Mouse (Mus musculus) c-Kit-positive CD71-negative TER-119-negative erythroid progenitor cells, embryonic 14.5 days (primary cell): ENCODE measurements around the gene Gm28047.
"Not testable (repeated sequence)": the region's sequence is repeated elsewhere in the genome, so short reads cannot be mapped to it uniquely, and the experiment has no call there.

Source experiments
- DNase-seq: peaks from one replicate; pipeline ENCODE4 v3.0.0-alpha.2; 2013; ENCODE audit warnings: low read depth

The Gm28047 gene

DNA sequence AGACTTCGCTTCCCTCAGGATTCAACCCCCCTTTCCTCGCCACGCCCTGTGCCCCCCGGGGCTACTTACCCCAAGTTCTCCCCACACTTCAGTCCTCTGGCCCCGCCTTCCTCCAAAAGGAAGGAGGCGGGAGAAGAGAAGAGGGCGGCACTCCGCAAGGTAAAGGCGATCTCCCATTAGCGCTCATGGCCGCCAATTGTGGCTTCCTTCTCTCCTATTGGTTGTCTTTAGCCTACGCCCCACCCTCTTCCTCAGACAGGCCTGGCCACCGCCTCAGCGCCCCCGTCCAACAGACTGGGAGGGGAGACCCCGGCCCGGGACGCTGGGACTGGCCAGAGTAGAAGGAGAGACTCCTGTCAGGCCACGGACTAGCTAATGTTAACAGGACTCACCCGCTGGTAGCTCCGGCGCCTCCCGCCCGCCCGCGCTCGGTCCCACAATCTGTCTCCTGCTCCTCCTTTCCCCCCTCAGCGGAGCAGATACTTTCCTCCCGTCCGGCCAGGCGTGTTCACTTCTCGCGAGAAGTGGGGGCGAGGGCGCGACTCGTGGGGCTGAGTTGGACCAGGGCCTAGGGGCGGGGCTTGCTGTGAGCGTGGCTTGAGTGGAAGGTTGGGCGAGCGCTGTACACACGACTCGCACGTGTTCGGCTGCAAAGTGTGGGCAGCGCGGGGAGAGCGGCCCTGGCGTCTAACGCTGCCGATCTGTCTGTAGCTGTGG is at the start of gene Gm28047, which contains the start of gene Atf7:
Gene Gm28047, minus strand, starts transcription at position 98 of the 717 bp plus-strand sequence.
Gene Atf7, minus strand, starts transcription at position 495 of the 717 bp plus-strand sequence.
- peak; percentile 99 for DNase-seq

DNA sequence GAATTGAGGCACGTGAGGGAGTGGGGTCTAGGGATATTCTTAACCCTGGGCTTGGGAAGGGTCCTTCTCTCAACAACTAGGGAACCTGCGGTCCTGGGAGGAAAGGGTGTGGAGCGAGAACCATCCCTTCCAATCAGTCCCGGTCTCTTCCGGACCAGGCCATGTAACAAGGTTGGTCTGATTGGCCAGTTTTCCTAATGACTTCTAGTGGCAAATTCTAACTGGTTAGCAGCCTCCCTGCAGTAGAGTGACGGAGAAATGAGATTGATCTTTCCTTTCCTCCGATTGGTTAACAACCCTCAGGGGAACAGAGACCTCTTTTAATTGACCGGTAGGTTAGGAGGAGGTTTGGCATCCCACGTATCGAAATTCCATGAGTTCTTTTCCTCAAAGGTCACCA is 48.7 kb upstream of the Gm28047 start:
- no peak for DNase-seq

DNA sequence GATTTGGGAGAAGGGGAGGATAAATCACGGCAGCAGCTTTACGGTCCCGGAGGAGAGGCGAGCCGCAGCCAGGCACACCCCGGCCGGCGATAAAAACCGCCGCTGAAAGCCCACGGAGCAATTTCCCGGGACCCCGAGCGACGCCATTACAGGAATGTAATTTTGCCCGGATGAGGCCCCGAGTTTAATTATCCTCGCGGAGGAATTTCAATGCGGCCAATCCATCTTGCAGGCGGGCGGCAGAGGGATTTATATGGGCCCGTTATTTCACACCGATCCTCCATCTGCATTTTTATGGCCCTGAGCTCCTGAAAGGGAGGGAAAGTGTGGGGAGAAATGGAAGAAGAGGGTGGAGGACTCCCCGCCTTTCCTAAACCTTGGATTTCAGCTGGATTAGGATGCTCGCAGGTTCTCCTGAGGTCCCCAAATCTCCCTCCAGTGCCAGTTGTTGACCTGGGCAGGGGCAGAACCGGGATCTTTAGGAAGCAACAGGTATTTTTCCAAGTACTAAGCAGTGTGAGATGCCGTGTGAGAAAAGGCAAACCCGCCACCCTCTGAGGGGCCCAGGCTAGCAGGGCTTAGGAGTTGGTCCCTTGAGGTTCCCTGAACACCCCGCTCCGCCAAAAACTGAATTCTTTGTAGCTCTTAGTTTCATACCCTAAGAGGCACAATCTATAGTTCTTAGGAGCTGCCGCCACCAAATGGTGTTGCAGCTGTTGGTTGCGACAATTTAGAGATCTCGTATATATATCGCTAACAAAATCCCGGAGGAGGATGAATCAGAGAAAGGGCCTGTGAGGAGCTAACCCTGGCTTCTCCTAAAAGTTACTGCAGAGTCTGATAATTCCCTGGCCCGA is 47.6 kb upstream of the Gm28047 start, which contains the start of gene Atp5g2:
Gene Atp5g2, minus strand, starts transcription at position 138 of the 857 bp plus-strand sequence.
- DNase-seq, result no peak

DNA sequence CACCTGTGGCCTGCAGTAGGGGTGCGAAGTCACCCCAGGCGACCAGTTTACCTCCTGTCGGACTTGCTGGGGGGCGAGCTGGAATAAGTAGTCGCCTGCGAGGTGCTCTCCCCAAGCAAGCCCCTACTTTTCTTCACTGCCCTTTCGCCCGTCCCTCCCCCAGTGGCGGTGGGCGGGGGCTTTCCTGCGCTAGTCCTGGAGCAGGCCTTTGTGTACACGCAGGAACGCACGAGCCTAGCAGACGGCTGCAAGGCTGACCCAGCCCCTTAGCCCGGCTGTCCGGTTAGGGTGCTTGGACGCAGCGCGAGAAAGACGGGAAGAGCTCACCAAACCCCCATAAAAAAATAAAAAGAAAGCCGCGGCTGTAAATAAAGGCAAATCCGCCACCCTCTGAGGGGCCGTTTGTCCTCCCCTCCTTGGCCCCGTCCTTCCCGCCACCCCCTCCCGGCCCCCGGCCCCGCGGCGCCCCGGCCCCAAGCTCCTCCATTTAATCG is 46.9 kb upstream of the Gm28047 start:
- peak; percentile 36 for DNase-seq

DNA sequence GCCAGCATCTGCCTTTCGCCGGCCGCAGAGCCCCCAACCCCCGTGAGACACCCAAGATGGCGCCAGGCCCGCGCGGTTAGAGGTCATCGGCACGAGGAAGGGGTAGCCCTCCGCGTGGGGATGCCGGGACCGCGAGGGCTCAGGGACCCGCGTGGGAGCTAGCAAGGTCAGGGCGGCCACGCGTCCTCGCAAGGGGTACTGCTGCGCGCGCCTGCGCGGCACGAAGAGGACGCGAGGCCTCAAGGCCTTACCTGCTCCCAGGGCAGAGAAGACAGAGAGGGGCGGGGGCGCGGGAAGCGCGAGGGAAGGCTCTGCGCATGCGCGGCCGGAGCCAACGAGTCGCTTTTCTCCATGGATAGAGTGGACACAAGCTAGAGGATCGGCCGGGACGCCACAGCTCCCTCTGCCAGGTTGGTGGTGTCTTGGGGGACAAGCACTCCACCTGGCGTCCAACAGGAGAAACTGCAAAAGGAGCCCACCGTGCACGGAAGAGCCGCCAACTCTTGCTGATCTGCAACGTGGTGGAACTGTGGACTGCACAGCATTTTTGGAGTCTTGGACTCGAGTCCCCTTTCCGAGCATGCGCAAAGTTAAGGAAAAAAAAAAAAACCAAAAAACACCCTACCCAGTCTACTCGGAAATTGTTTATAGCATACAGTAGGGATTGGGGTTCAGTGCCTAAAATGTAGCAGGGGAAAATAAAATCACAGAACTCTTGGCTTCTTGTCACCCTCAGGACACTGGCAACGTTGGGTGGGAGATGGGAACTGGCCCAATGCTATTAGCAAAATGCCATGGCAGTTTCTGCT is 46.1 kb upstream of the Gm28047 start:
- peak; percentile 96 for DNase-seq

DNA sequence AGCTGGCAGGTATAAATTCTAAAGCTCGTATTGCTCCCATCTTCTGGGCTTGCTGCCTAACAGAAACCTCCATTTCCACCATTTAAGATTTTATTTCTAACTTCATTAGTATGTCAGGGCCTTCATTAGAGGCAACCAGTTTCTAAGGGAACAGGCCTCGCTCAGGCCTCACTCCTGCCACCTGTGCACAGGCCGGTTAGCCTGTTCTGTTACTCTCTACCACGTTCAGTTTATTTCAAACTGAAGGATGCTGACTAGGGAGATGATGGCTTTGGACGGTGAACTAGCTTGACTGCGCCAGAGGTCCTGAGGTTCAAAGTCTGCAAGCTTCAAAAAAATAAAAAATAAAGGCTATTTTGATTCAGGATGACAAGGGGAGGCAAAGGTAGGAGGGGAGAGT is 45.4 kb upstream of the Gm28047 start:
- no peak for DNase-seq

DNA sequence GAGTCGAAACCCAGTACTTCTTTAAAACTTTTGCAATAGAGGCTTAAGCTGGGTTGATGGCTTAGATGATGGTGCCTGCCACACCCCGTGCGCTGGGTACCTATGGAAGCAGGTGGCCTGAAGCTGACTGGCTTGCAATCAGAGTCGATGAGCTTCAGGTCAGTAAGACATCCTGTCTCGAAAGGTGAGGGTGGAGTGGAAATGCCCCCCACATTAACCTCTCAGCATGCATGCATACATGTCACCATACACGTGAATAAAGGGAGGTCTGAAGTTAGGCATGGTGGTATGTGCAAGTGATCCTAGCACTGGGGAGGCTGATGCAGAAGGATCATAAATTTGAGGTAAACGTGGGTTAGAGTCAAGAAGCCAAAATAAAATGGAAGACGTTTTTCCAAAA is 44.7 kb upstream of the Gm28047 start:
- DNase-seq, result no peak

DNA sequence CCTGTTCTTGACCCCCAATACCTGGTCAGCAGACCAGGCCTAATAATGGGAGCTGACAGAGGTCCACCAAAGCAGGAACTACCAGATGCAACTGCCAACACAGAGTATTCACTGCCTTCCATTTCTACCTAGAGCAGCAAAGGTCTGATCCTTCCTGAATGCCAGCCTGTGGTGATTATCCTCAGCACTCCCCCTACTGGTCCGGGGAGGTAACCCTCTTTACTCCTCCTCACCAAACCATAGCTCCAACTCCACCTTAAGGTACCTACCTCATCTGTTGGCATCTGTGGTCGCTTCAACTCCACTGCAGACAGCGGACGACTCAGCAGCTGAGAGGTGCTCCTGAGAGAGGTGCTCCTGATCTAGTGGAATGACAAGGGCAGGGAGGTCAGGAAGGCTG is 40.6 kb upstream of the Gm28047 start:
- DNase-seq, result peak; percentile 52

DNA sequence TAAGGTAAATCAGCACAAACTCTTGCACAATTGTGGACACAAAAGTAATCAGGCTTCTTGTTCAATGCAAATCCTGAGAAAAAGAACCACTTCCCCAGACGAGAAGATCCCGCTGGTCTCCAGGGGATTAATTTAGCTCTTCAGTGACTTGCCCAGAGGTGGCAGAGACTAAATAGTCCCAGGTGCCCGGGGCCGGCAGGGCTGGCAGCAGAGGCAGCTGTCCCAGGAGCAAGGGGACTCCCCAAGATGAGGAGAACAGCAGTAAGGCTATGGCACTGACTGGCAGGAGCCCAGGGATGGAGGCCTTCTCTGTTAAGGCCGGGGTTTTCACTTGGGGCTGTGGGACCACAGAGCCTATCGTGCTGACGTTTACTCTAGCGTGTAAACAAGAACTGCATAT is 39.0 kb upstream of the Gm28047 start:
- DNase-seq, result no peak

DNA sequence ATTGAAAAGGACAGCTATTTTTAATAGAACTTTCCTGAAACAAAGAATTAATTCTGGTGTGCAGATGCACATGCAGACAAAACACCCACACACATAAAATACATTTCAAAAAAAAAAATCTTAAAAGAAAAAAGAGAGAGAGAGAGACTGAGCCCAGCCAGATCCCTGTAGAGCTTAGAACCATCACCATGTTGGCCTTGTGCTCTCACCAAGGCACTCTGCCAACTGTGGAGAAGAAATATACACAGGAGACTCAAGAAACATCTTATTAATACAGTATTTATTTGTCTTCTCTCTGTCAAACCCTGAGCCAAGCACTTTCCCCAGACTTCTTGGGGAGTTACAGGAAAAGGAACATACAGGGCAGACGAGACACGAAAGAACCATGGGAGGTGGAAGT is 37.7 kb upstream of the Gm28047 start:
- DNase-seq, result not testable (repeated sequence)

DNA sequence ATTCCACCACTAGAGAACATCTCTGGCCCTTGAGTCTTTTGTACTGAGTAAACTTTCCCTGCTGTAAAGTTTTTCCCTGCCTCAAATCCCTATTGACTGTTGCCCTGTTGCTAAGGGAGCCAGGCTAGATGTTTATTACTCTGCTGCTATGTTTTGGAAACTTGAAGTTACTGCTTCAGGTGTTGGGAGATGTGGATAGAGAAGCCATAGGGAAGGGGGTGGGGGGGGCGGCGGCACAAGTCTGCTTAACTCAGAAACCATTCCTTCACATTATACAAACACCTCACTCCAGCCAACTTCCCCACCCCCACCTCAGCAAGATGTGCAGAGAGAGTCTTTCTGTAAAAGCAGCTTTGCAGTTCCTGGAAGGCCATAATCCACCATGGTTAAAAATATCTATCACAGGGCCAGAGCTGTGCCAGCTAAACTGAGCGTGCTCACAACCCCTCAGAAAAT is 33.1 kb upstream of the Gm28047 start:
- no peak for DNase-seq

DNA sequence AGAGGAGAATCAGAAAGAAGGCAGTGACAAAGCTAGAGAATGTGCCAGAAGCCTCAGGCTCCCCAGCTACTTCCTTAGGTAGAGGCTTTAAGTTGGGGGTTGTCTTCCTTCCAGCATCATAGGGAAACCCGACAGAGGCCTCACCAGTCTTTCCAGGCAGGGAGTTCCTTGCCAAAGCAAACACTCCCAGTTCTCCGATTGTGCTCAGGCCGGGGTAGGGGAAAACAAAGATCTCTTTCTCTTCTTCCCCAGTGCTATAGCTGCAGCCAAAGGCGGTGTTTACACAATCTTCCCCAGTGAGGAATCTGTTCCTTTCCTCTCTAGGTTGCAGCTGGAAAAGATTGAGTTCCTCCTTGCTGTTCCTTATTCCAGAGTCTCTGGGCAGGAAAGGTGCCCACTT is 31.8 kb upstream of the Gm28047 start:
- no peak for DNase-seq

DNA sequence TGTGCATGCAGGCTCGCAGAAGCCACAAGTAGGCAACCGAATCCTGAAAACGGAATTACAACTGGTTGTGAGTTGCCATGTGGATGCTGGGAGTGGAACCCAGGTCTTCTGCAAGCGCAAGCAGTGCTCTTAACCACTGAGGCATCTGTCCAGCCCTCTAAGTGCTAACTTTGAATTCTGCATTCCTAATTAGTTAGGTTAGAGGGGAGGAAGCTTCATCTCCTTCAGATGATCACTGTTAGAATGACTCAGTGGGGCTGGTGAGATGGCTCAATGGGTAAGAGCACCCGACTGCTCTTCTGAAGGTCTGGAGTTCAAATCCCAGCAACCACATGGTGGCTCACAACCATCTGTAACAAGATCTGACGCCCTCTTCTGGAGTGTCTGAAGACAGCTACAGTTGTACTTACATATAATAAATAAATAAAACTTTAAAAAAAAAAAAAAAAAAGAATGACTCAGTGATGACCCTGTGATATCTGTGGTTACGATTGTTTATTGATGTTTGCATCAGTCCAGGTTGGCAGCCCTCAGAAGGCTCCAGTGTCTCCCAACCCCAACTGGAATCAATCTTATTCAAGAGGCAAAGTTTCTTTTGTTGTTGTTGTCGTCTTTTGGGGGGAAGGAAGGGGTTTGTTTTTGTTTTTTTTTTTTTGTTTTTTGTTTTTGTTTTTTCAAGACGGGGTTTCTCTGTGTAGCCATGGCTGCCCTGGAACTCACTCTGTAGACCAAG is 27.2 kb upstream of the Gm28047 start:
- DNase-seq, result not testable (repeated sequence)

DNA sequence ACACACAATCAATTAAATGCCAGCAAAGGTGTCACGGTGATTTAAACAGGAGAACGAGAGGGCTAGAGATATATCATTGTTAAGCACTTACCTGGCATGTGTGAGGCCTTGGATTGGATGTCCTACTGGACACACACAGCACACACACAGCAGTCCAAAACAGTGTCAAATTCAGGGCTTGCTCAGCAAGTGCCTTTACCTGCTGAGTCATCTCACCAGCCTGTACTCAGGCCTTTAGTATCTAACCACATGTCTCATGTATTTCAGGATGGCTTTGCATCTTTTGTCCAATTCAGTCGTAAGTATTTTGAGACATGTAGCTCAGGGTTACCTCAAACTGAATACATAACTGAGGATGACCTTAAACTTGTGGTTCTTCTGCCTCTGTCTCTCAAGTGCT is 26.2 kb upstream of the Gm28047 start:
- no peak for DNase-seq

DNA sequence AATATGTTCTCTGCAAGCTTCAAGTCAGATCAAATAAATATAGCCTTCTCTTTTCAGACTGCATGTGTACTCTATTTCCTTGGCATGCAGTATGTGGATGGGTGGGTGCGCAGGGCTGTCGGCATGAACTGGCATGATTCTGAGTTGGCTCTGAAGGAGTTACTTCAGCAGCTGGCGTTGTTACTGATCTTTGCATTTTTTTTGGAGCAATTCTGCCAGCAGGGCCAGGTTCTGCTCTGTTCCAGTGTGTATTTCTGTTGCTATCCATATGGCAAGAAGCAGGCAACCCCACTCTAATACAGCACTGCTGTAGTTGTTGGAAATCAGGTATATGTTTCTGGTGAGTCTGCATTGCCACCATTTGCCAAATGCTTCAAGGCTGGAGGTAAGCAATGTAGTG is 10.9 kb upstream of the Gm28047 start:
- no peak for DNase-seq

DNA sequence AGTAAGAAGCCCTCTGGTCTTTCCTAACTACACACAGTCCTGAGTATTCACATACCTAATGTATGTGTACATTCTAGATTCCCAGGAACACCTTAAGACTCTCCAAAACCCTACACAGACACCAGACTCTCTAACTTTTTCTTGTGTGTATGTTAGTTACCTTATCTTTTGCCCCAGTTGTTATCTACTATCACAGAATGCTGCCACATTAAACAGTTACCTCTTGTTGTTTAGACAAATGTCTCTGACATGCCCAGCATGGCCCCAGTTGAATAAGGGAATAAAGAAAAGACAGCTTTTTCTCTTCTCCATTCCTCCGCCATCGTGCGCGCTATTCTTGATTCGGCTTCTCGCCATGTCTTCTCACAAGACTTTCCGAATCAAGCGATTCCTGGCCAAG is 9.8 kb upstream of the Gm28047 start:
- no peak for DNase-seq

DNA sequence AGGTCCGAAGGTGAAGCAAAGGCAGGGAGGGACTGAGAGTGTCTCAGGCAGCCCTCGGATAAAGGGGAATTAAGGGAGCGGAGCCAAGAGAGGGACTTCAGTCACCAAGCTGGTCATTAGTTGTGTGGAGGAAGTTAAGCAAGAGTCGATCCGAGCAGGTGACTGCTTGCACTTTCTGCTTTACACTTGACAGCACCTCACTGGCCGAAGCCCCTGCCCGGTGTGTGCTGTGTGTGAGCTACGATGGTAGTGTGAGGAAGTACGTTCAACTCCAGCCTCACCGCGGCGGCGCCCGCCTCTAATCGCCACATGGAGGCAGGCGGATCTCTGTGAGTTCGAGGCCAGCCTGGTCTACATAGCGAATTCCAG is 804 bp upstream of the Gm28047 start:
- no peak for DNase-seq

DNA sequence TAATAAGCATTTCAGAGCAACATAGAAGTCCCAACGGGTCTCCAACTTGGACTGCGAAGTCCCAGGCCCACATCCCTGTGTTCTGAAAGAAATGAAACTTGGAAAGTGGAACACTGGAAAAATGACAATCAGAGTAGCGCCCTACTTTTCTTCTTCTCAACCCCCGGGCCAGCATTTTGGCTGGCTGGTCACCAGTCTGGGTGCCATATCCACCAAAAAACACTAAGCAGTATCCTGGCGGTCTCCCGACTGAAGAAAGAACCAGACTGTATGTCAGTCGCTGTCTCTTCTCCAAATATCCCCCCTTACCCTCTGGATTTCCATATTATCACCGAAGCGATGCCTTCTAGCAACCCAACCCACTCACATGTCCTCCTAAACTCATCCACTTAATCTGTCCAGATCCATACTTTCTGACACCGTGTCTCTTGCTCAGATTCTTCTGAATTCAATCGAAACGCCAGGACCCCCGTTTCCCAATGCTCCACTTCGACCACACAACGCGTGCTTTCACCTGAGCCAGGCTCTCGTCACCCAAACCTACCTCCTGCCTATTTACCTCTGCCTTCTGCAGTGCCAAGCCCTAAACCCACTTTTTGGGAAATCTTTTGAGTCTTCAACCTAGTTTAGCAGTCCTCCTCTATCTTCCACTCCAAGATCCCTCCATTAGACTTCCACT is 437 bp downstream of the Gm28047 start:
- DNase-seq, result no peak

DNA sequence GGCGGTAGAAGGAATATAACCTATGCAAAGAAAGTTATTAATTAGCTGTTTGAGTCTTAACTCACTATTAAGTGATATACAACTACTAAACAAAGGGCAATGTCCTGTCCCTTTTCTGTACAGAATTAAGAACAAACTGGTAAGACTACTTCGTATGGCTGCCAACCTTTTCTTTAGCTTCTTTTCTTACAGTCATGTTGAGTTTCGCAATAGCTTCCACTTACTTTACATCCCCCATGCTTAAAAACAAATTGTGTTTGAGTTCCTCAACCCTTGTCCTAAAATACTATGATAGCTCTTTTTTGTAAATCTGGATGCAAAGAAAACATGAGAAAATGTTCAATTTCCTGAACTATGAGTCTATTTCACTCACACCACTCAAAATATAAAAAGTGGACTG is 1.7 kb downstream of the Gm28047 start:
- no peak for DNase-seq

DNA sequence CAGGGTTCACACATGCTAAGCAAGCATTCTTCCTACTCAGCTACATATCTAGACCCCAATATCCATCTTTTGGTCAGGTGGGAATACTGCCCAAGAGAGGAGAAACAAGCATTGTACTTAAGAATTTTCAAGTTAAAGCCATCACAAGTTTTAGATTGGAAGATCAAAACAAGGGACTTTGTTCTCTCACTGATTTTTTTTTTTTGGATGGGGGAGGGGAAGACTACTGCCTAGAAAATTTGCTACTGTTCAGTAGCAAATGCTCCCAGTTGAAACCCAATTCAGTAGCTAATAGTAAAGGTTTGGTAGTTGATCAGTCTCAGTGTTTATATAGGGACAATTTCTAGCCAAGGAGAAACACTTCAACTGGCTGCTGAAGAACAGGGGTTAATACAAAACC is 2.3 kb downstream of the Gm28047 start:
- no peak for DNase-seq

DNA sequence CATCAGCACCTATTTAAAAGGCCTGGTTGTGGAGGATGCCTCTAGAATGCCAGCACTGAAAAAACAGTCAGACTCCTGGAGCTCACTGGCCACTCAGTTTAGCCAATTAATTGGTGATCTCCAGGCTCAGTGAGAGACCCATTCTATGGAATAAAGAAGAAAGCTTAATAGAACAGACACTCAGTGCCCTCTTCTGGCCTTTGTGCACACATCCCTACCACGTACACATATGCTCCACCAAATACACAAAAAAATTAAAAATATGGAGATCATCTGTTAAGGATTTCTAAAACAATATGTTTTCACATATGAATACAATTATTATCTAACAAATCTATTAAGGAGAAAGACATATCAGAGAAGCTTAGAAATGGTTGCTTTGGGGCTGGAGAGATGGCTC is 4.1 kb downstream of the Gm28047 start:
- no peak for DNase-seq
